Mouse (Mus musculus): ENCODE measurements at regions not wholly inside any gene's neighbourhood (a gene's known extent, or its start where the extent isn't known, plus 50 kb on each side); places are given as distances from the start of the nearest gene placed in this dataset.

DNA sequence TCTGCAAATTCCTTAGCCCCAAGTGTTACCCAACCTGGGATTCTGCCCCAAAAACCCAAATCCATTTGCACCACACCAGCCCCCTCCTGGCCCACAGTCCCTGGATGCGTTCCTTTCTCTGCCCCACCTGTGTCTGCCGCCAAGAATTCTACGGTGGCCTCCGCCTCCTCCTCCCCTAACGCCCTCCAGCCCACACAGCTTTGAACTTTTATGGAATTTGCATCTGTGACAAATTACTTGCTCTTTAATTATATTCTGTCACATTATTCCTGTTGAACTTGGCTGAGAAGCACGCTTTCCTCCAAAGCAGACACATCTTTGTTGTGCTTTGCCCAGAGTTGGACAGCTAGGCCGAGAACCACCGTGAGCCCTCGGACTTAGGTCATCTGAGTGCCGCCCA lies 131.8 kb upstream of the Cops8 start:
- peak; percentile 28 for DNase-seq

GRCm38 (mm10) chr1:90471806-90472205 lies 131.0 kb upstream of the Cops8 start:
- no peak for DNase-seq

- DNase-seq, result no peak
Observed at GRCm38 (mm10) chr1:90475060-90475813, 127.5 kb upstream of the Cops8 start.

- no peak for DNase-seq
Observed at GRCm38 (mm10) chr1:90476556-90477243, 126.1 kb upstream of the Cops8 start.

- DNase-seq, result no peak
Observed at GRCm38 (mm10) chr1:90478839-90479238, 123.9 kb upstream of the Cops8 start.

GRCm38 (mm10) chr1:90481247-90481646 lies 121.5 kb upstream of the Cops8 start:
- no peak for DNase-seq

- no peak for DNase-seq
Observed at GRCm38 (mm10) chr1:90481708-90482107, 121.1 kb upstream of the Cops8 start.

GRCm38 (mm10) chr1:90486349-90486839 lies 116.4 kb upstream of the Cops8 start:
- no peak for DNase-seq

DNA sequence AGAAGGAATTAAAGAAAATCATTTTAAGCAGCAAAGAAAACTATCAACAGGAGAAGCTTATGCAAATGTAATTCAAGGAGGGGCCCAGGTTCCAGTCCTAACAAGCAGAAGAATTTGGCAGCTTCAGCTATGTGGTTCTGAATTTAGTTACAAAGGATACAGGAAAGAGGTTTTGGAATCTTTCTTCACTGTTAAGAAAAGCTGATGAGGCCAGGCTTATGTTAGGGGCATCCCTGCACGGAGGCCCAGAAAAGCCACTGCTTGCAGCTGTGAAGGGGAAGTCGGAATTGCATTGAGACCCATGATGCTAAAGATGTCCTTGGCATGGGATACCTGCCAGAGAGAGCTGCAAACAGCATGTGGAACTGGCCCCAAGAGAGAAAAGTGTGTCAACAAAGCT lies 114.9 kb upstream of the Cops8 start:
- no peak for DNase-seq

DNA sequence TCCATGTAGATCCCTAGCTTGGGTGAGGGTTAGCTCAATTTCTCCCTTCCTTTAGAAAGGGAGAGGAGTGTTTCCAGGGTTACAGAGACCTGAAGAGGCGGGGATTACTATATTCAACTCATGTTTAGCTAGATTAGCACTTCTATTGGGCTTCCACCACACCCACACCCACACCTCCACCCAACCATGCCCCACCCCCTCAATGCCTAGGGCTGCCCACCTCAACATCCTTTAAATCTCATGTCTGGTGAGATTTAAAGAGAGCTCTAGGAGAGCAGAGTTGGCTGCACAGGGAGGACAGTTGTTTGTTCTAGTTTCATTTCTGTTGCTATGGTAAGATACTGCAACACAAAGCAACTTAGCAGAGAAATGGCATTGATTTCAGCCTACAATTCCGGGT lies 113.8 kb upstream of the Cops8 start:
- DNase-seq, result no peak

- peak; percentile 15 for DNase-seq
Observed at GRCm38 (mm10) chr1:90490335-90490734, 112.4 kb upstream of the Cops8 start.

- DNase-seq, result no peak
Observed at GRCm38 (mm10) chr1:90493481-90493880, 109.3 kb upstream of the Cops8 start.

GRCm38 (mm10) chr1:90495174-90495573 lies 107.6 kb upstream of the Cops8 start:
- DNase-seq, result no peak

DNA sequence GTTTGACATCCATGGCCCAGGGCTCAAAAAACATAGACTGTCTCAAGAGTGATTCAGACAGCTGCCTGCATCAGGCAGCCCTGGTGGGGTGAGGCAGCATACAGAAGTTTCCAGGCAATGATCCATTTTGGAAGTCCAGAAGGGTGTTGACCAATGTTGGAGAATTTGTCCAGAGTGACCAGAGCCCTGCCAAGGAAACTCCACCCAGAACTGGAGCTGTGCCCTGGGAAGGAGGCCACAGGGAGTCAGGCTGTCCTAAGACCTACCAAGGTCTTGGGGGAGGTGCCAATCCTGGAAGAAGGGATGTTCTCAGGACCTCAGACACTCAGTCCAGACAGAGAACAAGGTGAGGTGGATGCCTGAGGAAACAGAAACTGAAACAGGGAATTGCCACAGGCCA lies 105.2 kb upstream of the Cops8 start:
- DNase-seq, result peak; percentile 31

DNA sequence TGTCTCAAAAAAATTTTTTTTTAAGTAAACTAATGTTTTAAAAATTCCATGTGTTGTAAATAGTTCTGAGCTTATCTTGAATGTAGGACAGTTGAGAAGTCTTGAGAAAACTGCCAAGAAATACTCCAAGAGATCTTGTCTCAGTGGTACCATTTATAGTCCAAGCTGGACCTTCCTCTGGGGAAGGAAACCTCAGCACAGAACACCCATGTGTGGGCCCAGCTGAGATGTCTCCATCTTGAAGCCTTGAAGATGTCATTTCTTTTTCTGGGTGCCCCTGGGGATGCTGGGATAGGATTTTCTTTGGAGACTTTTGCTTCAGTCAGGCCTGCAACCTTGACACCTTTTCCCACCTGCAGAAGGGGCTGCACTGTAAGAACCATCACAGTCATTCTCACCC lies 101.4 kb upstream of the Cops8 start:
- no peak for DNase-seq

DNA sequence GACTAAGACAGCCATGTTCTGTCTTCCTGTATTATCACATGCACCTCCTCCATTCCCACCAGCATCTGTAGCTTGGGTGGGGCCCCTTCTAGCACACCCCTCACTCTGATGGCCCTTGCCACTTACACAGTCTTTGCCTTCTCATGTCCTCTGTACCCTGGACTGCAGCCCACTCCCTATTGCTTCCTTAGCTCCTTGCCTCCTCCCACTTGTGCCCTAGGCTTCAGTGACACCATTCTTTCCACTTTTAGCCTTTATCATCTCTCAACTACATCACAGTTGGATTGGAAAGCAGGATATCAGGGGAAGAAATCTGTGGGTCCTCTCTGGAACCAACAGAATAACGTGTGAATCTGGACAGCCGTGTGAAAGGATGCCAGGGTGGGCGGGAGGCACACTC lies 100.4 kb upstream of the Cops8 start:
- DNase-seq, result no peak

DNA sequence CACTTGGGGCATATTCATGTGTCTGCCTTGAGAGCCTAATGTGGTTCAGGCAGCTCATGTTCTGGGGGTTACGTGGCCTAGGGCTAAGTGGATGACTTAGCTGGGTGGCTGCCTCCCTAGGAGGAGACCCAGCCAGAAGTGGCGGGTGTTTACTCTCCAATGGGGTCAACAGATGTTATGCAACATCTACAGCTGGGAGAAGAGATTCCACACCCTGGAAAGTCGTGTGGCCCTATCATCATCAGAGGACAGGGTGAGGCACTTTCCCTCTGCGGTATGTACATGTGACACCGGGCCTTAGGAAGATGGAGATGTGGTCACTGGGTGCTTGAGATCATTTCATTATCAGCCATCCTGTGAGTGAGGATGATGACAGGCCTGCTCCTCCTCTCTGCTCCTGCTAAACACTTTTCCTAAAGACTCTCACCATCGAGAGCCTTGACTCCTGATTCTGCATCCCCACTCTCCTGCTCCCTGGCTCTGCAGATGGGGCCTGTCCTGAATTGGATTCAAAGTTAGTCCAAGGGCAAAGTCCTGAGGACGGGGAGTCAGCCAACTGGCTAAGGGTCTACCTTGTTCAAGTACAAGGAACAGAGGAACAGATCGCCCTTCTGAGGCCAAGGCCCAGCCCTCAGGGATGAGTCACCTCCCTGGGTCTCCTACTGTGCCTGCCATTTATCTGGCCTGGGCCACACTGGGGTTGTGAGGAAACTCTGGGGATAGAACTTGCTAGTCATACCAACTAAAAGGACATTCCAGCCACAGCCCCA lies 99.8 kb upstream of the Cops8 start:
- no peak for DNase-seq

DNA sequence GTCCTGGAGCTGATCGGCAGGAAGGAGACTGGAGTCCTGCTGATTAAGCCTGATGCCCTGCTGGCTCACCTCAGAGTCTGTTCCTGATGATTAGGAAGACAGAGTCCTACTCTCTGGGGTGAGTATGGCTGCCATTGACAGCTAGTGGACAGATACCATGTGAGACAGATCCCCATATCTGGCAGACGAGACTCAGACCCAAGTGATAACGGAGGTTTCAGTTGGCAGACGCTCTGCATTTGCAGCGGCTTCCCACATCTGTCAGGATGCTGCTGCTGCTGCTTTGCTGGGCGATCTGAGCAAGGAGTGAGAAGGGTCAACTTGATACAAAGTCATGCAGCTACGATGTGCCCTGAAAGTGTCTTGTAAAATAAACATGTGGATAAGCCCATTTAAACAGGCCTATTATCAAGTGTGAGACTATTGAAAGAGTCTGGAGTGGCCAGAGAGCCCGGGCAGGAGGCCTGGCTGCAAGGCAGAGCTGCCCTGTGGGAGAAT lies 98.1 kb upstream of the Cops8 start:
- no peak for DNase-seq

DNA sequence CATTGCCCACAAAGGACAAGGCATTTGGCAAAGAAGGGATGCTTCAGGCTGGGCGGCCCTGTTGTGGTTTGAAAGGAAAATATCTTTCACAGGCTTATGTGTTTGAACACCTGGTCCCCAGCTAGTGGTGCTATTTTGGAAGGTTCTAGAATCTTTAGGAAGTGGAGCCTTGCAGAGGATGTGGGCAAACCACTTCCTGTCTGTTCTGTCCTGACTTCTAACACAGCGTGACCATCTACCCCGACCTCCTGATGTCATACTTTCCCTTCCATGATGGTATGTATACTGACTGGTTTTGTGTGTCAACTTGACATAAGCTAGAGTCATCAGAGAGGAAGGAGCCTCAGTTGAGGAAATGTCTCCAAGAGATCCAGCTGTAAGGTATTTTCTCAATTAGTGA lies 97.2 kb upstream of the Cops8 start:
- DNase-seq, result no peak

DNA sequence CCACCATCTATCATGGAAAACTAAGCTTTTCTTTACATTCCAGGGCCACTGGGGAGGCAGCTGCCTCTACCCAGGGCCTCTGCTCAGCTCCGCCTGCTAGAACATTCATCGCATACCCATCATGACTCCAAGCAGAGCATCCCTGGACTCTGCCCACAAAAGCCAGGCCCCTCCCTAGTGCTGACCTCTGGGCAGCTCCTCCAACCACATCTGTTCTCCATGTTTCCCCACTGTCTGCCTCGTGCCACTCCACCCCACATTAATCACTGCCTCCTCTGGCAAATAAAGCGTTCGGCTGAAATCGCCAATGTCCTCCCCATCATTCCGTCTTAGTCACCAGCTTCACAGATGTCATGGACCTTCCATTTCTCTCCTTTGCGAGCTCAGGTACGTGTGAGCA lies 96.2 kb upstream of the Cops8 start:
- DNase-seq, result no peak

DNA sequence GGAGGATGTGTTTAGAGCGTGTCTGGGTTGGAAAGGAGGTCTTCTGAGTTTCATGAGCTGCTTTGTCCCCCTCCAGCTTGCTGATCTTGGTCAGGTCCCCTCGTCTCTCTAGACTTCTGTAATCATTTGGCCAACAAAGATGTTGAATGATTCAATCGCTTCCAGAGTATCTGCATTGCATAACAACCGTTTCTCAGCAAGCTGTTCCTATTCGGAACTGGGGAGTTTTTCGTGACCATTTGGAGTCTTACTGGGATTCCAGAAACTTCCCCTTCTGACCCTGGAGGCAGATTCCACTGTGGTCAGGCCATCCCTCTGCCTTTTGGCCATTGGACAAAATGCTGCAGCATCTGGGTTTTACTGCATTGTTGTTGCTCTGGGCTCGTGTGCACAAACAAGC lies 93.4 kb upstream of the Cops8 start:
- DNase-seq, result no peak

- DNase-seq, result no peak
Observed at GRCm38 (mm10) chr1:90513442-90514070, 89.2 kb upstream of the Cops8 start.

GRCm38 (mm10) chr1:90514176-90514575 lies 88.6 kb upstream of the Cops8 start:
- DNase-seq, result no peak
